Mouse (Mus musculus) lung, embryonic 15.5 days (tissue): ENCODE results near the gene Gm38431. TPM values are rescaled to one million over a fixed set of nuclear protein-coding genes. Genes with fewer than 3 reads are reported as not detected.

Experiments
- ATAC-seq: fragments of 200-750 bp; cut with Nextera tagmentation; 2 replicates; pipeline ENCODE4 v1.8.0; 2017; ENCODE audit warnings: moderate number of reproducible peaks, borderline replicate concordance; ENCODE audit not compliant: low FRiP score, low TSS enrichment; ENCODE audit errors: extremely low read depth
- H3K27ac ChIP-seq: fragments of 300-500 bp; sonication (generic); 2 replicates; pipeline ENCODE4 v1.5.1; 2015; ENCODE audit warnings: moderate library complexity, mild to moderate bottlenecking, inconsistent platforms
- H3K27me3 ChIP-seq: fragments of 300-500 bp; sonication (generic); 2 replicates; pipeline ENCODE4 v1.6.1; 2015; ENCODE audit warnings: inconsistent platforms
- H3K36me3 ChIP-seq: fragments of 300-500 bp; sonication (generic); 2 replicates; pipeline ENCODE4 v1.6.1; 2015; ENCODE audit warnings: inconsistent platforms
- H3K4me1 ChIP-seq: fragments of 300-500 bp; sonication (generic); 2 replicates; pipeline ENCODE4 v1.6.1; 2015; ENCODE audit warnings: inconsistent platforms
- H3K4me2 ChIP-seq: fragments of 300-500 bp; sonication (generic); 2 replicates; pipeline ENCODE4 v1.6.1; 2015; ENCODE audit warnings: inconsistent platforms, mild to moderate bottlenecking, moderate library complexity
- H3K4me3 ChIP-seq: fragments of 300-500 bp; sonication (generic); 2 replicates; pipeline ENCODE4 v1.5.1; 2015; ENCODE audit warnings: mild to moderate bottlenecking, inconsistent platforms
- H3K9ac ChIP-seq: fragments of 300-500 bp; sonication (generic); 2 replicates; pipeline ENCODE4 v1.6.1; 2015; ENCODE audit warnings: inconsistent platforms
- H3K9me3 ChIP-seq: fragments of 300-500 bp; sonication (generic); 2 replicates; pipeline ENCODE4 v1.6.1; 2016; ENCODE audit warnings: inconsistent platforms
- WGBS: fragments of 180-500 bp; shearing (Covaris S2); methylation state at CpG from one replicate; pipeline ENCODE4 v1.1.7; 2015; 5-methylcytosine and 5-hydroxymethylcytosine counted together
- polyA plus RNA-seq: library from polyadenylated mRNA; unstranded; fragments of >200 nt; fragmentation: Nextera tagmentation; extraction: Ambion mirVana; gene quantifications from 2 replicates; pipeline ENCODE4 v1.2.1, GENCODE M21; 2015

The Gm38431 gene
- polyA plus RNA-seq, 1 experiment from 2014 or later, result 2.5 TPM

GRCm38 (mm10) chr9:21126259-21126627 is 34.4 kb upstream of the Gm38431 start:
- WGBS, result 44% methylated on average over 2 of the region's 2 CpGs
- H3K27me3 ChIP-seq, result no peaks in the 10 kb centered on the region
- H3K36me3 ChIP-seq, result peaks cover 23% of the 10 kb centered on the region; the same call in 1 of the 2 replicates
- H3K4me2 ChIP-seq, result no peak overlapping the region
- no peak overlapping the region for H3K4me3 ChIP-seq
- no peak for ATAC-seq
- no peak overlapping the region for H3K27ac ChIP-seq
- H3K4me1 ChIP-seq, result peaks cover 6% of the 10 kb centered on the region
- H3K9ac ChIP-seq, result no peak overlapping the region
- H3K9me3 ChIP-seq, result no peaks in the 10 kb centered on the region

DNA sequence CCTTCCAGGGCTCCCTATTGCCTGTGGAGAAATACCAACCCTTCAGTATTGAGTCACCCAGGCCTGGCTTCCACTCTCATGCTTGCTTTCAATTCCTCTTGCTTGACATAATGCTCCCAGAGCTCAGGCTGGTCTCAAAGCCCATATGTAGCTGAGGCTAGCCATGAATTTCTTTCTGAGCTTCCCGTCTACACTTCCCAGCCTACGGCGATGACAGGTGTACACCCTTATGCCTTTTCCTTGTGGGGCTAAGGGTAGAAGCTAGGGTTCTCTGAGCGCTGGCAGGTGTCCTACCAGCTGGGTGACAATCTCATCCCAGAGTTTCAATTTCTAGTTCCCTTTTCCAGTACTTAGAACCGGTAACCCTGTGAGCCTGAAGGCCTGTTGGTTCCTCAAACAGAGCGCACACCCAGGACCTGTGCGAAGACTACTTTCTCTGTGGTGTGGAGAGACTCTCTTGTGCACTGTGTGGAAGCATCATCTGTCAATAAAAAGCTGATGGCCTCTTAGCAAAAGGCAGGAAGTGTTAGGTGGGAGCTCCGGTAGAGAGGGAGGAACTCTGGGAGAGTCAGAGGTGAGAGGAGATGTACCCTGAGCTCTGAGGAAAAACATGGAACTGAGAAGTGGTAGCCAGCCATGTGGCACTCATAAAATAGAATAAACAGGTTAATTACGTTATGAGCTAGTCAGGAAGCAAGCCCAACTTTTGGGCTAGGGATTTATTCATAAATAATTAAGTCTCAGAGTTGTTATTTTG is 33.9 kb upstream of the Gm38431 start:
- 81% methylated on average over 9 of the region's 9 CpGs for WGBS
- H3K27ac ChIP-seq, result no peak overlapping the region

DNA sequence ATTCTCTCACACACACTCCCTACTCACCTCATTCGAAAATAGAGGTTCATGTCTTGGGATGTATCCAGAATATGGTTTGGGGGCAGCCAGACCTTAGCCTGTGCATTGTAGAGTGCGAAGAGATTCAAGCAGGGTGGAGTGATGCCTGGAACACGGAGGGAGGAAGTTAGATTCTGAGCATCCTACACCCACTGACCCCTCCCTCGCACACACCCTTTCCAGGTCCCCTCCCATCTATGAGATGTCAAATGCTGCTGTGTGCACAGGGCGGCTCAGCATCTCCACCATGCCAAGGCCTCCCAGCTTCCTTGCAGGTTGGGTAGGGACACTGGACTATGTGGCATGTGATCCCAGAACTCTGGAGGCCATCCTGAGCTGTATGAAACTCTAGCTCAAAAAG is 33.0 kb upstream of the Gm38431 start:
- ATAC-seq, result no peak
- Histone ChIP-seq H3K27me3 (no peaks in the 10 kb centered on the region), H3K9ac (no peak overlapping the region), H3K4me1 (no peaks in the 10 kb centered on the region), H3K36me3 (peaks cover 23% of the 10 kb centered on the region; the same call in 1 of the 2 replicates), H3K4me3 (no peak overlapping the region), H3K4me2 (no peak overlapping the region), H3K9me3 (no peaks in the 10 kb centered on the region), H3K27ac (no peak overlapping the region)
- WGBS, result 80% methylated on average over 5 of the region's 5 CpGs

More for the DNA sequence above, 33.9 kb upstream of the Gm38431 start:
- Histone ChIP-seq H3K9me3 (no peaks in the 10 kb centered on the region), H3K27me3 (no peaks in the 10 kb centered on the region), H3K4me2 (no peak overlapping the region), H3K4me3 (no peak overlapping the region), H3K36me3 (peaks cover 23% of the 10 kb centered on the region; the same call in 1 of the 2 replicates), H3K9ac (no peak overlapping the region), H3K4me1 (peaks cover 6% of the 10 kb centered on the region)
- no peak for ATAC-seq

DNA sequence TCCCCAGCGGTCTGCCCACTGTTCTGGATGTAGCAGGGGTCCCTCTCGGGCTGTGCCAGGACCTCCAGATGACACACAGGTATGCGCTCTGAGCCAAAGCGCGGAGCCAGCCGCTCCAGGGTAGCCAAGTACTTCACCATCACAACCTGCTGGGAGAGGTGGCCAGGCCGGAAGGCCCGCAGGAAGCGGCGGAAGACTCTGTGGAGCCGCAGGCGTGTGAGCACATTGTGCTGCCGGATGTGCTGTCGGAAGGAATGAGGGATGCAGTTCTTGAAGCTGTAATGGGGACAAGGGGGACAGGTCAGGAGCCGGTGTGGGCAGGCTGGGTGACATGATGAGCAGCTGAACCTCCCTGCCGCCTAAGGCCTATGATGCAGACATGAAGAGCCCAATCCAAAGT is 29.7 kb upstream of the Gm38431 start:
- ATAC-seq, result no peak
- WGBS, result 79% methylated on average over 16 of the region's 16 CpGs

GRCm38 (mm10) chr9:21117073-21117472 is 25.3 kb upstream of the Gm38431 start:
- H3K9ac ChIP-seq, result no peak overlapping the region
- no peaks in the 10 kb centered on the region for H3K9me3 ChIP-seq
- no peak overlapping the region for H3K27ac ChIP-seq
- no peaks in the 10 kb centered on the region for H3K27me3 ChIP-seq
- H3K4me2 ChIP-seq, result no peak overlapping the region
- H3K36me3 ChIP-seq, result no peaks in the 10 kb centered on the region
- H3K4me1 ChIP-seq, result no peaks in the 10 kb centered on the region
- no peak overlapping the region for H3K4me3 ChIP-seq
- WGBS, result 56% methylated on average over 6 of the region's 6 CpGs
- ATAC-seq, result no peak

More for the DNA sequence above, 29.7 kb upstream of the Gm38431 start:
- Histone ChIP-seq H3K27ac (no peak overlapping the region), H3K4me1 (no peaks in the 10 kb centered on the region), H3K4me2 (no peak overlapping the region), H3K36me3 (peaks cover 10% of the 10 kb centered on the region; the same call in 1 of the 2 replicates), H3K4me3 (no peak overlapping the region), H3K27me3 (no peaks in the 10 kb centered on the region), H3K9ac (no peak overlapping the region), H3K9me3 (no peaks in the 10 kb centered on the region)

GRCm38 (mm10) chr9:21115105-21115504 is 23.3 kb upstream of the Gm38431 start:
- Histone ChIP-seq H3K9ac (no peak overlapping the region), H3K9me3 (no peaks in the 10 kb centered on the region), H3K27me3 (no peaks in the 10 kb centered on the region), H3K36me3 (no peaks in the 10 kb centered on the region), H3K27ac (no peak overlapping the region), H3K4me1 (no peaks in the 10 kb centered on the region), H3K4me3 (no peak overlapping the region), H3K4me2 (no peak overlapping the region)
- 82% methylated on average over 8 of the region's 8 CpGs for WGBS
- ATAC-seq, result no peak

DNA sequence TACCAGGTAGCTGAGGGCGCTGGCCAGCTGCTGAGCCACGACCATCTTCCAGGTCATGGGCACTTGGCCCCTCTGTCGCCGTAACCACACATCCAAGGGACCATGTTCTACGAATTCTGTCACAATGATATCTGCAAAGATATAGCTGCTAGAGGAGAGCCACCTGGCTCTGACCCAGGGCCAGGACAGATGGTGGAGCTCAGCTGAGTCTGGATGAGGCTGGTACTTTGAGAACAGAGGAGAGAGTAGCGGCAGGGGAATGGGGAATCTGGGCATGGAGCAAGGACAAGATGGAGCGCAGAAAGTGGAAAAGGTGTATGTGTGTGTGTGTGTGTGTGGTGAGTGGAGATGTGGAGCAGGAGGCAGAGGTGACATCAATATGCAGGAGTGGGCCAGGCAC is 22.4 kb upstream of the Gm38431 start:
- H3K4me3 ChIP-seq, result no peak overlapping the region
- no peak for ATAC-seq
- WGBS, result 76% methylated on average over 7 of the region's 7 CpGs
- no peak overlapping the region for H3K9ac ChIP-seq
- no peaks in the 10 kb centered on the region for H3K9me3 ChIP-seq
- H3K4me1 ChIP-seq, result no peaks in the 10 kb centered on the region
- H3K27me3 ChIP-seq, result no peaks in the 10 kb centered on the region
- no peak overlapping the region for H3K4me2 ChIP-seq
- no peak overlapping the region for H3K27ac ChIP-seq
- H3K36me3 ChIP-seq, result no peaks in the 10 kb centered on the region

DNA sequence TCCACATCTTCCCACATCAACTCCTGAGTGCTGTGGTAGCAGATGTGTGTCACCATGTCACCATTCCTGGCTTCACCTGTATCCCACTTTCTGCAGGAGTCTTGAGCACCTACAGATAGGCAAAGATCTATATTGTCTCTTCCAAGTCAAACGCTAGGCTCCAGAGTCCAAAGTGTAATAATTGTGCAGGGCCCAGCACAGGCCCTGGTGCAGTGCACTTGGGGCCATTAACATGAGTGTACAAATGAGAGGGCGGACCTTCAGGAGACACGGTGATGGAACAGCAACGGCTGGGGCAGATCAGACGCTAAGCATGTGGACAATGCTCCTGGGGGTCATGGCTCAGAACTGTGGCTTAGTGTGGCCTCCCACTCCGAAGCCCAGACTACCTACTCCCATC is 22.0 kb upstream of the Gm38431 start:
- Histone ChIP-seq H3K9ac (no peak overlapping the region), H3K4me2 (no peak overlapping the region), H3K27me3 (no peaks in the 10 kb centered on the region), H3K36me3 (no peaks in the 10 kb centered on the region), H3K27ac (no peak overlapping the region), H3K4me1 (no peaks in the 10 kb centered on the region), H3K4me3 (no peak overlapping the region), H3K9me3 (no peaks in the 10 kb centered on the region)
- no peak for ATAC-seq
- WGBS, result 81% methylated on average over 6 of the region's 6 CpGs

DNA sequence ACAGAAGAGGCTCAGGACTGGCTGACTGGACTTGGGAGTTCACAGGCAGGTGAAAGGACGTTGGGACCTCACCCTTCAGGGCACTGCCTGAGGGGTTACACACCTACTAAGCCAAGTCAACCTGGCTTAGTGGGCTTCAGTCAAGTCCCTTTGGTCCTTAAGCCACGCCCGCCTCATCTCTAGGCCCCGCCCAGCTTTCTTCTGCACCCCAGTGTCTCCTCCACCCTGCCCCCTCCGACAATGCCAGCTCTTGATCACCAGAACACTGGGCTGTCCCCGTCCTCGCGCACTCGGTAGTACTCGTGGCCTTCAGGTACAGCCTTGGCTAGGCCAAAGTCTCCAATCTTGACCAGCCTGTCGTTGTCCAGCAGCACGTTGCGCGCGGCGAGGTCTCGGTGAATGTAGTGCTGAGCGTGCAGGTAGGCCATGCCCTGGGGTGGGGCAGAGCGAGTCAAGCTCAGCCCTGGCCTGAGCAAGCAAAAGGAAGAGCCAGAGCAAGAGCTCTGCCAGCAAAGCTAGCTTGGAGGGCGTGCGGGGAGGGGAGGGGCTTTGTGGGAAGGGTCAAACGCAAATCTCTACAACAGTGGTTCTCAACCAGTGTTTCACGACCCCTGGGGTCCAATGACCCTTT is 15.9 kb upstream of the Gm38431 start:
- Histone ChIP-seq H3K27ac (no peak overlapping the region), H3K27me3 (no peaks in the 10 kb centered on the region), H3K4me3 (no peak overlapping the region), H3K9me3 (no peaks in the 10 kb centered on the region), H3K36me3 (no peaks in the 10 kb centered on the region; the same call in 1 of the 2 replicates), H3K4me2 (no peak overlapping the region), H3K9ac (no peak overlapping the region), H3K4me1 (peaks cover 4% of the 10 kb centered on the region; the same call in 1 of the 2 replicates)
- ATAC-seq, result no peak
- WGBS, result 48% methylated on average over 23 of the region's 23 CpGs

DNA sequence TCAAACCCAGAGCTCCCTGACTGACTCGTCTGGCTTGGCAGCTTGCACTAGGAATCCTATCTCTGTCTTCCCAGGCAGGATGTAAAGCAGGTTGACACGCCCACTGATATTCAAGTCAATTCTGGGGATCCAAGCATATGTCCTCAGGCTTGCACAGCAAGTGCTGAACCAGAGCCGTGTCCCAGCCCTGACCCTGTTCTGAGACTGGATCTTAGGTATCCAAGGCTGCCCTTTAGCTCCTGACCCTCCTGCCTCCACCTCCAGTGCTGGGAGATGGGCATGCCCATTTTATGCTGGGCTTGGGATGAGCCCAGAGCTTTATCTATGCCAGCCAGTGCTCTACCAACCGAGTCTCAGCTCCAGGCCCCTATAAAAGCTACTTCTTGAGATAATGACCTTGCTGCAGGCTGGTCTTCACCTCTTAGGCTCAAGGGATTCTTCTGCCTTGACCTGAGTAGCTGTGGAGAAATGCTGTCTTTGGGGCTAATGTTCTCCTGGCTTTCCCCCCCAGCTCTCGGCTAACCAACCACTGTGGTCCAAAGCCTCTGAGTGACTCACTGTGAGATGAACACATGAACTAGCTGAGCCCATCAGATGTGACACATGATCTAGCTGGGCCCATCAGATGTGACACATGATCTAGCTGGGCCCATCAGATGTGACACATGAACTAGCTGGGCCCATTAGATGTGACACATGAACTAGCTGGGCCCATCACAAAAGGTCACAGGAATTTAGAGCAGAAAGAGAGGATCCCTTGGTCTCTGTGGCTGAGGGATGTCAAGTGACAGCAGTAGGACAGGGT is 14.2 kb upstream of the Gm38431 start:
- Histone ChIP-seq H3K4me1 (peaks cover 4% of the 10 kb centered on the region; the same call in 1 of the 2 replicates), H3K27ac (no peak overlapping the region), H3K27me3 (no peaks in the 10 kb centered on the region)

GRCm38 (mm10) chr9:21104814-21105213 is 13.0 kb upstream of the Gm38431 start:
- ATAC-seq, result no peak
- Histone ChIP-seq H3K4me1 (peaks cover 7% of the 10 kb centered on the region; the same call in 1 of the 2 replicates), H3K36me3 (no peaks in the 10 kb centered on the region; the same call in 1 of the 2 replicates), H3K9me3 (no peaks in the 10 kb centered on the region), H3K9ac (no peak overlapping the region), H3K27ac (no peak overlapping the region), H3K4me2 (no peak overlapping the region), H3K27me3 (no peaks in the 10 kb centered on the region), H3K4me3 (no peak overlapping the region)
- WGBS, result 79% methylated on average over 6 of the region's 6 CpGs

More for the DNA sequence above, 14.2 kb upstream of the Gm38431 start:
- Histone ChIP-seq H3K36me3 (no peaks in the 10 kb centered on the region; the same call in 1 of the 2 replicates), H3K4me3 (no peak overlapping the region), H3K4me2 (no peak overlapping the region), H3K9ac (no peak overlapping the region), H3K9me3 (no peaks in the 10 kb centered on the region)
- ATAC-seq, result no peak
- WGBS, result 78% methylated on average over 5 of the region's 5 CpGs
